Mouse (Mus musculus): ENCODE data around the gene Ttll4. TPM values are rescaled to one million over a fixed set of nuclear protein-coding genes. Genes with fewer than 3 reads are reported as not detected.

Gene Ttll4
- polyA plus RNA-seq, 1 experiment from 2014 or later = 18.2 TPM

DNA sequence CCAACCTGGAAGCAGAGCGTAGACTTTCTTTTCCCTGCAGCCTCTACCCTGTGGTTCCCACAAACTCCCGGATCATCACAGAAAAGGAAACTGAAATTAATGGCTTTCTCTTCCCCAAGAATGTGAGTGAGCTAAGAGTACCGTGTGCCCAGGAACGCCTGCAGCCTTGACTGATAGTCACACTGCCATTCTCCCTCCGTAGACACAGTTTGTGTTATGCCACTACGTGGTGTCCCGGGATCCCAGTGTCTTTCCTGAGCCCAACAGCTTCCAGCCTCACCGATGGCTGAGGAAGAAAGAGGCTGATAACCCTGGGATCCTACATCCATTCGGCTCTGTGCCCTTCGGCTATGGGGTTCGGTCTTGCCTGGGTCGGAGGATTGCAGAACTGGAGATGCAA is 75.4 kb downstream of the Ttll4 start:
- no peak overlapping the region for H3K4me2 ChIP-seq (replicated peaks)
- ATAC-seq = no peak
- H3K9me3 ChIP-seq = no peaks in the 10 kb centered on the region
- no peak overlapping the region for H3K9ac ChIP-seq (replicated peaks)
- no peaks in the 10 kb centered on the region for H3K4me1 ChIP-seq (replicated peaks)
- H3K36me3 ChIP-seq = no peaks in the 10 kb centered on the region
- no peak overlapping the region for H3K27ac ChIP-seq
- H3K4me3 ChIP-seq (replicated peaks) = no peak overlapping the region
- WGBS = 96% methylated on average over 12 of the region's 12 CpGs
- H3K27me3 ChIP-seq = no peaks in the 10 kb centered on the region

DNA sequence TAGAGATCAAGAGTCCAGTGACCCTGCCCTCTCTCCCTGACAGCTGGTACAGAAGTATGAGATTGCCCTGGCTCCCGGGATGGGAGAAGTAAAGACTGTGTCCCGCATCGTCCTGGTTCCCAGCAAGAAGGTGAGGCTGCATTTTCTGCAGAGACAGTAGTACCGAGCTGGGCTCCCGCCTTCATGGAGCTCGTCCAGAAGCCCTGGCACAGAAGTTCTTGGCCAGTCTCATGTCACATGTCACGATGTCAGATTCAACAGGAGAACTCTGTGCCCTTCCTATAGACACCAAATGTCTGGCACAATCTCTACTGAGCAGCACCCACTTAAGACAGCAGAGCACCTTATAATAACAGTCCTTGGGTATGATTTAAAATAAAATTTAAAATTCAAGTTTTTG is 76.0 kb downstream of the Ttll4 start:
- Histone ChIP-seq H3K9me3 (no peaks in the 10 kb centered on the region), H3K4me3 (replicated peaks) (no peak overlapping the region), H3K4me2 (replicated peaks) (no peak overlapping the region), H3K4me1 (replicated peaks) (no peaks in the 10 kb centered on the region), H3K27ac (no peak overlapping the region), H3K36me3 (no peaks in the 10 kb centered on the region), H3K9ac (replicated peaks) (no peak overlapping the region), H3K27me3 (no peaks in the 10 kb centered on the region)
- ATAC-seq = no peak
- WGBS = 88% methylated on average over 7 of the region's 7 CpGs

DNA sequence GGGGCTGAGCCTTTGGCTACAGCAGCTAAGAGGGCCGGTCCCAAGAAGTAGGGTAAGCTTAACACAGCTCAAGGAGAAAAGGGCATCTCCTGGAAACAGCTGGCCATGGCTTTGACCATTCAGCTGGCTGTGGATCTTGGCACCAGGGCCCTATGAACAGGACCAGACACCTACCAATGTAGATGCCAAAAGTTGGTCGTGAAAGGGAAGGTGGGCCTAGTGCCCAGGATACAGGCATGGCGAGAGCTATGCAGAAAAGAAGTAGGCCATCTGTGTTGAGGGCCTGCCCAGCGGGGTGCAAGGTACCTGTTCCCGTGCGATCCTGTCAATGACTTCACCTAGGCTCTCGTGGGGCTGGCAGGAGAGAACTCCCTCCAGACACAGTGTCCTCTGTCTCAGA is 79.3 kb downstream of the Ttll4 start:
- Histone ChIP-seq H3K4me2 (replicated peaks) (no peak overlapping the region), H3K27me3 (no peaks in the 10 kb centered on the region), H3K9me3 (no peaks in the 10 kb centered on the region), H3K27ac (no peak overlapping the region), H3K4me1 (replicated peaks) (no peaks in the 10 kb centered on the region), H3K9ac (replicated peaks) (no peak overlapping the region), H3K4me3 (replicated peaks) (no peak overlapping the region), H3K36me3 (no peaks in the 10 kb centered on the region)
- 84% methylated on average over 7 of the region's 7 CpGs for WGBS
- ATAC-seq = no peak

DNA sequence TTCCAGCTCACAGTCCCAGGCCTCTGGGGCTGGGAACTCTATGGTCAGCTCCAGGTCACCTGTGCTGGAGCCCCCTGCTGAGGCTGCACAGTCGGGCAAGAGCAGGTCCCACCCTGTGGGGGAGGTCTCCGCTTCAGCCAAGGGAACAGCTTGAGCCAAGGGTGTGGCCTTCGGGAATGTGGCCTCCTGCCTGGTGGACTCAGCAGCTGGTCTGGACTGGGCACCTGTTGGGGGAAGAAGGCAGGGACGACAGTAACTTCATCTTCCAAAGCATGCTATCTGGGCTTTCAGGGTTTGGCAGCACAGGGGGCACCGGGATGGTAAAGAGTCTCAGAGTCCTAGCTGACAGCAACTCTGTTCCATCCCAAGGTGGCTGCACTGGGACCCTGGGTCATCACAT is 85.8 kb downstream of the Ttll4 start:
- H3K4me3 ChIP-seq (replicated peaks) = no peak overlapping the region
- H3K27ac ChIP-seq = no peak overlapping the region
- H3K36me3 ChIP-seq = no peaks in the 10 kb centered on the region
- no peak for ATAC-seq
- 77% methylated on average over 5 of the region's 5 CpGs for WGBS
- no peak overlapping the region for H3K4me2 ChIP-seq (replicated peaks)
- H3K27me3 ChIP-seq = peaks cover 22% of the 10 kb centered on the region
- no peaks in the 10 kb centered on the region for H3K9me3 ChIP-seq
- H3K9ac ChIP-seq (replicated peaks) = no peak overlapping the region
- 0 out of 2 replicates have a peak, but pooled peaks cover 4% of the 10 kb centered on the region for H3K4me1 ChIP-seq (replicated peaks)

DNA sequence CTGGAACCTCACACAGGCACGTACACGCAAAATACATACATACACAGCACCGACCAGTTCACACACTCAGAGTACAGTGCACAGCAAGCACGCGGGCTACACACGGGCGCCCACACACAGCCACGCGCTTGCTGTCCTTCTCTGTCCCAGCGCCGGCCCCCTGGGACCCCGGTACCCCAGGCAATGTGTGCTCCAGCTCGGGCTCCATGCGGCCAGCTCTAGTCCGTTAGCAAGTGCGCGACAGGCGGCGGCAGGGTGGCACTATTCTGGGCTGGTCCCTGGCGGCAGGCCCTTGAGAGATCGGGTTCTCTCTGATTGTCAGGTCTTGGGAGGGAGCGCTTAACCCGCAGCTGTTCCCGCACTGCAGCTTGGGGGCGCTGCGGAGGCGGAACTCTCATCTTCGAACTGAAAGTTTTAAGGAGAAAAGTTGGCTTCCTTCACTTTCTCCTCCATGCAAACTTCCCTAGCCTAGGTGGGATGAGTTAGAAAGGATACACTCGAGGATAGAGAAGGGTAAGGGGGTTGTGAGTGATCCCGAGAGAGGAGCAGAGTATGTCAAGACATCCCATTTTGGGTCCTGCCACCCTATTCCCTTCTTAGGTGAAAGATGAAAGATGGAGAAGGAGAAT is 87.2 kb downstream of the Ttll4 start, which contains the start of gene Prkag3:
Gene Prkag3 (minus strand): TSS at position 579 of the 629 bp plus-strand sequence.
- 10% methylated on average over 30 of the region's 30 CpGs for WGBS
- H3K27ac ChIP-seq = no peak within 1 kb of the TSS
- H3K9ac ChIP-seq (replicated peaks) = 0 out of 2 replicates have a peak within 1 kb of the TSS, but pooled peaks have one; percentile 7
- H3K9me3 ChIP-seq = no peaks in the 10 kb centered on the region
- peak within 1 kb of the TSS; percentile 13; the same call in 1 of the 2 replicates for H3K4me3 ChIP-seq (replicated peaks)
- peaks cover 22% of the 10 kb centered on the region for H3K27me3 ChIP-seq
- H3K4me2 ChIP-seq (replicated peaks) = peak within 1 kb of the TSS; percentile 43
- H3K4me1 ChIP-seq (replicated peaks) = 0 out of 2 replicates have a peak, but pooled peaks cover 4% of the 10 kb centered on the region
- H3K36me3 ChIP-seq = no peaks in the 10 kb centered on the region
- ATAC-seq = peak; percentile 60; the same call in 1 of the 2 replicates

DNA sequence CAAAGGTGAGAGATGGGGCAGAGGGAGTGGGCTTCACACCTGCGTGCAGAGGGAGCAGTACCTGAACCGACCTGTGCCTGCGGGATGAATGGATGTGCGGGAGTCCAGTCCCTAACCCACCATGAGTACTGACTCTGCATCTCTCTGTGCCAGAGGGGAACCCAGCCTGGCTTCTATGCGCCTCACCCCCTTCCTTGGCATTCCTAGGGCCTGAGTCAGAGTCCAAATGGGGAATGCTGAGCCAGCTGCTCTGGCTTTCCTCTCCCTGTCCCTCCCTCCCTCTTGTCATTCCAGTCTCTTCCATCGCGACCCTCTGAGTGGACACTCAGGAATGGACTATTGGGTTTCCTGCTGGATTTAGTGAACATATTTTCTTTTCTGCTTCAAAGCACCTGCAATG is 87.8 kb downstream of the Ttll4 start:
- H3K27me3 ChIP-seq = peaks cover 22% of the 10 kb centered on the region
- no peak overlapping the region for H3K4me3 ChIP-seq (replicated peaks)
- H3K4me1 ChIP-seq (replicated peaks) = 0 out of 2 replicates have a peak, but pooled peaks cover 4% of the 10 kb centered on the region
- H3K36me3 ChIP-seq = no peaks in the 10 kb centered on the region
- no peak overlapping the region for H3K27ac ChIP-seq
- H3K9me3 ChIP-seq = no peaks in the 10 kb centered on the region
- 78% methylated on average over 7 of the region's 7 CpGs for WGBS
- H3K4me2 ChIP-seq (replicated peaks) = no peak overlapping the region
- no peak overlapping the region for H3K9ac ChIP-seq (replicated peaks)
- ATAC-seq = no peak

DNA sequence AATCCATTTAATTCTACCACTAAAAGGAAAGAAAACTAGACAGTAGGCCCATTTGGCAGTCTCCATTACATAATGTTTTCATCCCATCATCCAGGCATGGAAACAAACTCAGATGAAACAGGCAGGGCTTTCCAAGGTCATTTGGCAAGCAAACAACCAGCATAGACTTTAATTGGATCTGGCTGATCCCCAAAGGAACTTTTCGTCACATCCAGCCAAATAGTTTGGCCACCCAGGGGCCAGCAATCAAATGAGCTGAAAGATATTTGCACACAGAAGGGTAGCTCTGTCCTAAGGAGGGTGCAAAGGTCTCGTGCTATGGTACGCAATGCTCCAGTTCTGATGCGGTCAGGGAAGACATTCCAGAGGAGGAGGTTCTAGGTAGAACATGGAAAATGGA is 89.1 kb downstream of the Ttll4 start:
- Histone ChIP-seq H3K9me3 (no peaks in the 10 kb centered on the region), H3K4me1 (replicated peaks) (0 out of 2 replicates have a peak, but pooled peaks cover 4% of the 10 kb centered on the region), H3K36me3 (no peaks in the 10 kb centered on the region), H3K27ac (no peak overlapping the region), H3K4me2 (replicated peaks) (no peak overlapping the region), H3K27me3 (peaks cover 22% of the 10 kb centered on the region), H3K4me3 (replicated peaks) (no peak overlapping the region), H3K9ac (replicated peaks) (no peak overlapping the region)
- 85% methylated on average over 4 of the region's 4 CpGs for WGBS
- no peak for ATAC-seq

DNA sequence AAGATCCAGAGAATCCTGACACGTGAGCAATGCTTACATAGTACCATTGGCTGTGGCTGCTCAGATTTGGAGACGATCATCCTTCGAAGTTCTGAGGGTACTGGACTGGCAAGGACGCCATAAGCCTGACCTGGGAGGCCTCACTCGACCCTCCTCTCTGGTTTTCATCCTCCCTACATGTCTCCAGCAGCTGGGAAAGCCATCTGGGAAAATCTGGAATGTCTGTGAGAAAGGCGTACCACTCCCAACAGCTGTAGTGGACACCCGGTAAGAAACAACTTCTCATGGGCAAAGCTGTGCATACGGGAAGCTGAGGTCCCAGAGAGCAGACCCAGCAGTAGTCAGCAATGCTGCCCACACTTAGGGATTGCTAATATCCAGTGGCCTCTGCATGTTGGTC is 90.6 kb downstream of the Ttll4 start:
- Histone ChIP-seq H3K4me1 (replicated peaks) (0 out of 2 replicates have a peak, but pooled peaks cover 4% of the 10 kb centered on the region), H3K36me3 (no peaks in the 10 kb centered on the region), H3K9ac (replicated peaks) (no peak overlapping the region), H3K4me2 (replicated peaks) (no peak overlapping the region), H3K9me3 (no peaks in the 10 kb centered on the region), H3K4me3 (replicated peaks) (no peak overlapping the region), H3K27ac (no peak overlapping the region), H3K27me3 (peaks cover 18% of the 10 kb centered on the region)
- WGBS = 88% methylated on average over 8 of the region's 8 CpGs
- no peak for ATAC-seq

DNA sequence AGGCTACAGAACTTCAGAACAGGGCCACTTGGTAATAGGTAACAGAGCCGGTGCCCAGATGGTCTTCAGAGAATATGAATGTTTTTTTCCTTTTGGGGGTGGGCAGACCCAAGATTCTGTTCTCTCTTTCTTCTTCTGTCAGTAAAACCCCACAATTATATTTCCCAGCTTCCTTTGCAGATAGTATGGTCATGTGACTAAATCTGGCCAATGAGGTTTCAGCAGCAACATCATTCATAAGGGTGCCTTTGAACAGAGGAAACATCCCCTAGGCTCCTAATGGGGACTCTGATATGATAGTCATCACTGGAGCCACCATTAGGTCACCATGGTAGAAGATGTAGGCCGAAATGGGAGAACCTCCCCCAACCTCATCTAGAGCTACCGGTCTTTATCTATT is 91.3 kb downstream of the Ttll4 start:
- no peak for ATAC-seq
- Histone ChIP-seq H3K4me2 (replicated peaks) (no peak overlapping the region), H3K9ac (replicated peaks) (no peak overlapping the region), H3K4me3 (replicated peaks) (no peak overlapping the region), H3K4me1 (replicated peaks) (0 out of 2 replicates have a peak, but pooled peaks cover 4% of the 10 kb centered on the region), H3K27me3 (peaks cover 11% of the 10 kb centered on the region), H3K9me3 (no peaks in the 10 kb centered on the region), H3K27ac (no peak overlapping the region), H3K36me3 (no peaks in the 10 kb centered on the region)
- 97% methylated on average over 3 of the region's 3 CpGs for WGBS

Other genes starting within 250 kb of the Ttll4 start
- 57.7 and 58.3 TPM in 2 replicates for gene Cnot9, start 155.7 kb upstream of the Ttll4 start, polyA plus RNA-seq (2015; fragmentation: Nextera tagmentation; extraction: Ambion mirVana)
- gene Plcd4, start 118.9 kb upstream of the Ttll4 start, polyA plus RNA-seq (2015; fragmentation: Nextera tagmentation; extraction: Ambion mirVana) = 2.2 and 2.9 TPM in 2 replicates
- 32.2 and 33.4 TPM in 2 replicates for gene Usp37, start 117.5 kb upstream of the Ttll4 start, polyA plus RNA-seq (2015; fragmentation: Nextera tagmentation; extraction: Ambion mirVana)
- 7.9 and 9.0 TPM in 2 replicates for gene Zfp142, start 73.5 kb upstream of the Ttll4 start, polyA plus RNA-seq (2015; fragmentation: Nextera tagmentation; extraction: Ambion mirVana)
- 21.1 and 24.4 TPM in 2 replicates for gene Bcs1l, start 73.5 kb upstream of the Ttll4 start, polyA plus RNA-seq (2015; fragmentation: Nextera tagmentation; extraction: Ambion mirVana)
- gene Rnf25, start 60.3 kb upstream of the Ttll4 start, polyA plus RNA-seq (2015; fragmentation: Nextera tagmentation; extraction: Ambion mirVana) = 42.9 and 49.3 TPM in 2 replicates
- gene Stk36, start 60.3 kb upstream of the Ttll4 start, polyA plus RNA-seq (2015; fragmentation: Nextera tagmentation; extraction: Ambion mirVana) = 25.8 and 26.4 TPM in 2 replicates
- gene Cyp27a1, start 51.8 kb downstream of the Ttll4 start, polyA plus RNA-seq (2015; fragmentation: Nextera tagmentation; extraction: Ambion mirVana) = 2.9 and 3.3 TPM in 2 replicates
- 0.08 TPM in 1 of 2 replicates, not detected in the other for gene Prkag3, start 87.5 kb downstream of the Ttll4 start, polyA plus RNA-seq (2015; fragmentation: Nextera tagmentation; extraction: Ambion mirVana)
- 2.4 and 2.5 TPM in 2 replicates for gene Wnt6, start 110.1 kb downstream of the Ttll4 start, polyA plus RNA-seq (2015; fragmentation: Nextera tagmentation; extraction: Ambion mirVana)
- gene Wnt10a, start 129.8 kb downstream of the Ttll4 start, polyA plus RNA-seq (2015; fragmentation: Nextera tagmentation; extraction: Ambion mirVana) = 0.35 and 0.45 TPM in 2 replicates
- gene Cdk5r2, start 193.2 kb downstream of the Ttll4 start, polyA plus RNA-seq (2015; fragmentation: Nextera tagmentation; extraction: Ambion mirVana) = 4.8 and 7.1 TPM in 2 replicates
- gene Fev, start 223.7 kb downstream of the Ttll4 start, polyA plus RNA-seq (2015; fragmentation: Nextera tagmentation; extraction: Ambion mirVana) = 1.8 and 5.1 TPM in 2 replicates
- gene Cryba2, start 231.4 kb downstream of the Ttll4 start, polyA plus RNA-seq (2015; fragmentation: Nextera tagmentation; extraction: Ambion mirVana) = 0.64 and 1.9 TPM in 2 replicates